Mouse (Mus musculus): ENCODE measurements at regions not wholly inside any gene's neighbourhood (a gene's known extent, or its start where the extent isn't known, plus 50 kb on each side); places are given as distances from the start of the nearest gene placed in this dataset.

DNA sequence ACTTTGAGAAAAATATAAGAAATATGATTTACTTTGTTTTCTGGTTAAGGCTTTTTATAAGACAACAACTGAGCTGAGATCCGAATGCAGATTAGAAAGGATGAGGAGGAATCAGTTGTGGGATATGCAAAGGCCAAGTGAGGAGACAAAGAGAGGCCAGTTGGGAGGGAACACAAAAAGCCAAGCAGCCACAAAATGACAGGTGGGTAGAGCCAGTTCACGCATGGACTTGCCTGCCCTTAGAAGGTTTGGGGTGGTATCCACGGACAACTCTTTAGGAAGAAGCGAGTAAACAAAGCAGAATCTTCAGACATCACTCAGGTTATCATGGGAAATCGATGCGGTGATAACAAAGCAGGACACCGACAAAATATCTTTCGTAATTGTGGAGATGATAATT is 123.2 kb downstream of the Gm5426 start:
- Histone ChIP-seq H3K36me3 (ENCODE audit: control insufficient read depth, insufficient read depth) (no peaks in the 10 kb centered on the region), H3K4me3 (ENCODE audit: low read depth, low read length) (no peak overlapping the region), H3K4me2 (replicated peaks; ENCODE audit: low read depth) (no peak overlapping the region), H3K4me1 (replicated peaks; ENCODE audit: control insufficient read depth, insufficient read depth, low read length) (no peaks in the 10 kb centered on the region), H3K27me3 (replicated peaks; ENCODE audit: control insufficient read depth, insufficient read depth, low read length) (no peaks in the 10 kb centered on the region), H3K9me3 (ENCODE audit: control insufficient read depth) (no peaks in the 10 kb centered on the region), H3K27ac (ENCODE audit: low read depth, low read length) (no peak overlapping the region), H3K9ac (ENCODE audit: low read depth, low read length) (no peak overlapping the region)
- ATAC-seq, result no peak
- WGBS, result 92% methylated on average over 8 of the region's 8 CpGs
- TF ChIP-seq CTCF (IDR thresholded peaks at IDR 0.05; ENCODE audit: low read depth), result no peak

DNA sequence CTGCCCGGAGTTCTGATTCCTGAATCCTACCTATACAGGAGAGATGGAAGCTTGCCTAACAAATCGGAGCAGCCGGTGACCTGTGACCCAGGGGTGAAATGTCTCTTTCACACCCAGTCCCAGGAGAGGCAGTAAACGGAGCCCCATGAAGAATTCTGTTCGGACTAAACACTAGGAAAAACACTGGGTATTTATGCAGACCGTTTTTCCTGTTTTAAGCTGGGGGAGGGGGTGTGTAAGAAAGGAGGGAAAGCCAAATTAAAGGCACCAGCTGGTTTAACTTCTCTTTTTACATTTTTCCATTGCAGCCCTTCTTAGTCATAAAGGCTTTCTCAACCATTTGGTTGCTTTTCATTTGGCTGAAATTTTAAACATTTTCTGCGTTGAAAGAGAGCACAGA is 127.1 kb downstream of the Gm5426 start:
- Histone ChIP-seq H3K4me2 (replicated peaks; ENCODE audit: low read depth) (no peak overlapping the region), H3K9ac (ENCODE audit: low read depth, low read length) (no peak overlapping the region), H3K4me3 (ENCODE audit: low read depth, low read length) (no peak overlapping the region), H3K27me3 (replicated peaks; ENCODE audit: control insufficient read depth, insufficient read depth, low read length) (no peaks in the 10 kb centered on the region), H3K36me3 (ENCODE audit: control insufficient read depth, insufficient read depth) (no peaks in the 10 kb centered on the region), H3K27ac (ENCODE audit: low read depth, low read length) (no peak overlapping the region), H3K4me1 (replicated peaks; ENCODE audit: control insufficient read depth, insufficient read depth, low read length) (no peaks in the 10 kb centered on the region), H3K9me3 (ENCODE audit: control insufficient read depth) (no peaks in the 10 kb centered on the region)
- no peak for ATAC-seq
- no peak for TF ChIP-seq CTCF (IDR thresholded peaks at IDR 0.05; ENCODE audit: low read depth)
- WGBS, result 23% methylated on average over 7 of the region's 7 CpGs

DNA sequence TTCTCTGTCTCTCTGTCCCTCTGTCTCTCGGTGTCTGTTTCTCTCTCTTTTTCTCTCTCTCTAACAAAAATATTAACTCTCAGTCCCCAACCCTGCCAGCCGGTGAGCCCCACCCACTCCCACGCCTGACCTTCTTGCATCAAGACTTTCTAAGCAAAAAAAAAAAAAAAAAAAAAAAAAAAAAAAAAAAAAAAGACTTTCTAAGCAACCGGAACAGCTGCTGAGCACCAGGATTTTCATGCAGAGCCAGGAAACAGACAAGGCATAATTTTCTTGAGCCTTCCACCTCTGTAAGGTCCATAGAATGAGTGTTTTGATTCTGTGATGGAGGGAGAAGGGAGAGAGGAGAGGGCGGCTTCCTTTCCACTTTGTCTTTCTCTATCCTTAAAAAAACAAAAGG is 128.0 kb downstream of the Gm5426 start:
- no peak for ATAC-seq
- no peaks in the 10 kb centered on the region for H3K27me3 ChIP-seq (replicated peaks; ENCODE audit: control insufficient read depth, insufficient read depth, low read length)
- H3K4me1 ChIP-seq (replicated peaks; ENCODE audit: control insufficient read depth, insufficient read depth, low read length), result no peaks in the 10 kb centered on the region
- H3K36me3 ChIP-seq (ENCODE audit: control insufficient read depth, insufficient read depth), result no peaks in the 10 kb centered on the region
- no peak overlapping the region for H3K4me2 ChIP-seq (replicated peaks; ENCODE audit: low read depth)
- no peaks in the 10 kb centered on the region for H3K9me3 ChIP-seq (ENCODE audit: control insufficient read depth)
- no peak overlapping the region for H3K9ac ChIP-seq (ENCODE audit: low read depth, low read length)
- H3K27ac ChIP-seq (ENCODE audit: low read depth, low read length), result no peak overlapping the region
- WGBS, result 32% methylated on average over 5 of the region's 5 CpGs
- TF ChIP-seq CTCF (IDR thresholded peaks at IDR 0.05; ENCODE audit: low read depth), result no peak
- H3K4me3 ChIP-seq (ENCODE audit: low read depth, low read length), result no peak overlapping the region

DNA sequence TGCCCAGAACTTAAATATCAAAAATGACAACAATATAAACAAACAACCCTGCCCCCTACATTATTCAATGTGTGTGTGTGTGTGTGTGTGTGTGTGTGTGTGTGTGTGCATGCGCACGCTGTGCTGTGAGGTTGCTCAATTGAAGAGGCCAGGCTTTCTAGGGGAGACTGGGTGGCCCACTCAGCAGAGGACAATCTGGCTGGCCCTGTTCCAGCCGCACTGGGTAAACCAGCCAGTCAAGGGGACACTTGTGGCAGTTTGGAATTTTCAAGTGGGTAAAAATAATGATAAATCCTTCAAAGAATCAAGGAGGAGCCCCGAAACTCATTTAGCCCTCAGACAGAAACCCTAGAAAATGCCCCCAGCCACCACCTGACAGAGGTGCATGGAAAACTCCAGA is 128.5 kb downstream of the Gm5426 start:
- Histone ChIP-seq H3K4me2 (replicated peaks; ENCODE audit: low read depth) (no peak overlapping the region), H3K27ac (ENCODE audit: low read depth, low read length) (no peak overlapping the region), H3K9ac (ENCODE audit: low read depth, low read length) (no peak overlapping the region), H3K36me3 (ENCODE audit: control insufficient read depth, insufficient read depth) (no peaks in the 10 kb centered on the region), H3K27me3 (replicated peaks; ENCODE audit: control insufficient read depth, insufficient read depth, low read length) (no peaks in the 10 kb centered on the region), H3K4me3 (ENCODE audit: low read depth, low read length) (no peak overlapping the region), H3K9me3 (ENCODE audit: control insufficient read depth) (no peaks in the 10 kb centered on the region), H3K4me1 (replicated peaks; ENCODE audit: control insufficient read depth, insufficient read depth, low read length) (no peaks in the 10 kb centered on the region)
- no peak for ATAC-seq
- TF ChIP-seq CTCF (IDR thresholded peaks at IDR 0.05; ENCODE audit: low read depth), result no peak
- WGBS, result 59% methylated on average over 4 of the region's 4 CpGs

DNA sequence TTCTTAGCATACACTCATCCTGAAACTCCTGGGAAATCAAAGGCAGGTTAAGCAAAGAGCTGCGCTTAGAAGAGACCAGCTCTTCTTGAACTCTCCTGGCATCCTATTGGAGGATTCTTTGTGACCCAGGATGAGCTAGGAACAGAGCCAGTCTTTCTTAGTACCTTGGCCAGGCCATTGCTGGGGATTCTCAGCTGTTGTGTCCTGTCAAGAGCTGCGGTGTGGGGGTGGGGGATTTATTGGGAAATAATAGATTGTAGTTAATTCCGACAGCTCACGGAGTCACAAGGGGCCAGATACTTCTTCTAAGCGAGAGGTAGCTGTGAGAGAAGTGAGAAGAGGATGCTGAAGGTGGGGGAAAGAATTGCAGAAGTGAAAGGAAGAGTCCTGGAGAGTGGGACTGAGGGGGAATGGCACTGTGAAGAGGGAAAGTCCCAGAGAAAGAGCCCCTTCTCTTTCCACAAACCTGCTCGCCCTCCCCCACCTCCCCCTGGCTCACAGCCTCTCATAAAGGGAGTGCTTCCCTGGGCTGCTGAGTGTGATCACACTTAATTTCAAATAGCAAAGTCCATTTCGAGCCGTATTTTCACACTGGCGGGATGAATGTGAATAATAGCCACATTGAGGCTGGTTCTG is 129.8 kb downstream of the Gm5426 start:
- TF ChIP-seq CTCF (IDR thresholded peaks at IDR 0.05; ENCODE audit: low read depth), result no peak
- Histone ChIP-seq H3K27me3 (replicated peaks; ENCODE audit: control insufficient read depth, insufficient read depth, low read length) (no peaks in the 10 kb centered on the region), H3K36me3 (ENCODE audit: control insufficient read depth, insufficient read depth) (no peaks in the 10 kb centered on the region), H3K4me3 (ENCODE audit: low read depth, low read length) (no peak overlapping the region), H3K9me3 (ENCODE audit: control insufficient read depth) (no peaks in the 10 kb centered on the region), H3K4me2 (replicated peaks; ENCODE audit: low read depth) (no peak overlapping the region), H3K9ac (ENCODE audit: low read depth, low read length) (no peak overlapping the region), H3K4me1 (replicated peaks; ENCODE audit: control insufficient read depth, insufficient read depth, low read length) (no peaks in the 10 kb centered on the region), H3K27ac (ENCODE audit: low read depth, low read length) (no peak overlapping the region)
- WGBS, result 74% methylated on average over 9 of the region's 9 CpGs
- no peak for ATAC-seq

DNA sequence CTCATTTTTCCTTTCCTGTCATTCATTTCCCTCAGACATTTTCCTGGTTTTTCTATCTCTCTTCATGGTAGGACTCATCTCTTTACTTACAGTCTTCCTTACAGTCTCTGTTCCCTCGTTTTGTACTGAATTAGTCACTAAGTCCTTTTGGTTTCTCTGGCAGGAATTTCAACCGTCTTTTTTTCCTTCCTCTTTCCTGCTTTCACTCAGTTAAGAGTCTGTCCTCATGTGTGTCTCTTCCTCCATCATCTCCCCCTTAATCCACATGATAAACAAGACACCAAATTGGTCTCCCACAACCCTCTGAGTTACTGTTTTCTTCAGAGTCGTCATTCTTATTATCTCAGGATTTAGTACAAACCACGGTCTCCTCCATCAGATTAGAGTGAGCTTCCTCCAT is 131.2 kb downstream of the Gm5426 start:
- Histone ChIP-seq H3K9me3 (ENCODE audit: control insufficient read depth) (no peaks in the 10 kb centered on the region), H3K4me3 (ENCODE audit: low read depth, low read length) (no peak overlapping the region), H3K4me2 (replicated peaks; ENCODE audit: low read depth) (no peak overlapping the region), H3K36me3 (ENCODE audit: control insufficient read depth, insufficient read depth) (no peaks in the 10 kb centered on the region), H3K4me1 (replicated peaks; ENCODE audit: control insufficient read depth, insufficient read depth, low read length) (no peaks in the 10 kb centered on the region), H3K9ac (ENCODE audit: low read depth, low read length) (no peak overlapping the region), H3K27ac (ENCODE audit: low read depth, low read length) (no peak overlapping the region), H3K27me3 (replicated peaks; ENCODE audit: control insufficient read depth, insufficient read depth, low read length) (no peaks in the 10 kb centered on the region)
- no peak for TF ChIP-seq CTCF (IDR thresholded peaks at IDR 0.05; ENCODE audit: low read depth)
- no peak for ATAC-seq
- WGBS, result 75% methylated on average over 4 of the region's 4 CpGs
